Mouse (Mus musculus): Measurements from ENCODE around the gene Crocc2.

DNA sequence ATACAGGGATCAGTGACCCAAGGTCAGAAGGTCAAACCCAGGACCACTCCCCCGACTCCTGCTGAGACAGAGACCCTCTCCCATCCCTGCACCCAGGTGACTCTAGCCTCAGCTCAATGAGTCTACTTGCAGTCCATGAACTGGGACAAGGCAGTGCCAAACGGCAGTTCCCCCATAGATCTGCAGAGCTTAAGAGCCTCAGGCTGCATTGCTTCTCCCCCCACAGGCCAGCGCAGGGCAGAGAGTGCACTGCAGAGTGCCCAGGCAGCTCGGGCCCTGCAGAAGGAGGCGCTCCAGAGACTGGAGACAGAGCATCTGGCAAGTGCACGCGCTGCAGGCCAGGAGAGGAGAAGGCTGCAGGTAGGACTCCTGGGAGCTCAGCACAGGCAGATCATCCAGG is 49.0 kb downstream of the Crocc2 start:
- no peak for TF ChIP-seq POLR2A (IDR thresholded peaks at IDR 0.05; ENCODE audit: control insufficient read depth, low read depth, low read length)
- no peak for TF ChIP-seq CTCF (IDR thresholded peaks at IDR 0.05; ENCODE audit: control insufficient read depth, insufficient read depth, insufficient replicate concordance, low read depth, low read length)
